Mouse (Mus musculus) embryo, embryonic 11 days (tissue): ENCODE data around the gene Plxna2.

Source experiments
- DNase-seq: peaks from one replicate; pipeline ENCODE4 v3.0.0-alpha.2; 2015

Gene Plxna2

DNA sequence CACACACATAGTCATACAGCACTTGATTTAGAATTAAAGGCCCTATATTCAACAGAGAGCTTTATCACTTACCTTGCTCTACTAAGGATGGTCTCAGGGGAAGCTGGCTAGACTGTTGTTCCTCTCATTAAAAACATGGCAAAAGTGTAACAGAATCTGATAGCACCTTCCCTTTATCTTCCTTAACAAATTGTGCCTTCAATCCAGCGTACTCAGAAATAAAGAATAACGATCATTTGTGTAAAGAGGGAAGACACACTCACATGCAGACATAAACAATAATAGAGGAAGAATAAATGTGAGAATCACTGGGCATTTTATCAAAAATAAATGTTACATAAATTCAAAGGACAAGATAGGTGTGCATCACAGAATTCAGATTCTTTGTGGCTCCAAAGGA lies at the start of gene Plxna2:
TSS of gene Plxna2 (plus strand) at position 301 of the 400 bp plus-strand sequence.
- no peak for DNase-seq

GRCm38 (mm10) chr1:194573870-194574269 lies 44.1 kb upstream of the Plxna2 start:
- DNase-seq = no peak

DNA sequence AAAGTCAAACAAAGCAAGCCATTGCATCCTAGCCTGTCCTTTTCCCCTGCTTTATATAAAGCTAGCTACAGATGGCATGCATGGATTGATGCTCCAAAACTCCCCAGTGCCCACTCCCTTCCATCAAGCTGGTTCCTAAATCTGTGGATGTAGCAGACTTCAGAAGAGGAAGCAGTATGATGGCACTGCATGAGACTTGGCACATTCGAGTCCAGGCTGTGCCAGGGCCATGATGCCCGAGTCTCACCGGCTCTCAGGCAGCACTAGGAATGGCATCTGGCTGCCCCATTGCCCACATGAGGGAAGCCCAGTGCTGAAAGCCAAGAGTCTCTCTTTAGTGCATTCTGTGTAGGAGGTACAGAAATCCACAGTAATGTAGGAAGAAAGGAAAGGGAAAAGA lies 39.7 kb upstream of the Plxna2 start:
- DNase-seq = no peak

DNA sequence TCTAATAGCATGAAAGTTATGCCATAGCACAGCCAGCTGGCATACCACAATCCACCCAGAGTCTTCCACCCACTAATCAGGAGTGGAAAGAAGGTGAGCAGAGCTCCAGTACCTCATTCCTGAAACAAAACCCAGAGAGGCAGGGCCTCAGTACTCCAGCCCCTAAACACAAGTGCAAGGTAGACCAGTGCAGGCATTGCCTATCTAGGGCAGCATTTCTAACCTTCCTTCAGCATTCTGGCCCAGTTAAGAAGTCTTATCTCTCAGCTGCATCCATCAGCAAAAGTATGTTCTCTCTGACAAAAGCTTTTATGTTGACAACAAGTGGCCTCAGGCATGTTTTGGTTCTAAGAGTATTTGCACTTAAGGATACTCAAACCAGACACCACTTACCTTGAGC lies 37.5 kb upstream of the Plxna2 start:
- DNase-seq = no peak

GRCm38 (mm10) chr1:194586670-194587069 lies 31.3 kb upstream of the Plxna2 start:
- no peak for DNase-seq

GRCm38 (mm10) chr1:194587532-194587931 lies 30.5 kb upstream of the Plxna2 start:
- no peak for DNase-seq

- no peak for DNase-seq
Measured at GRCm38 (mm10) chr1:194587956-194588668, 29.9 kb upstream of the Plxna2 start.

DNA sequence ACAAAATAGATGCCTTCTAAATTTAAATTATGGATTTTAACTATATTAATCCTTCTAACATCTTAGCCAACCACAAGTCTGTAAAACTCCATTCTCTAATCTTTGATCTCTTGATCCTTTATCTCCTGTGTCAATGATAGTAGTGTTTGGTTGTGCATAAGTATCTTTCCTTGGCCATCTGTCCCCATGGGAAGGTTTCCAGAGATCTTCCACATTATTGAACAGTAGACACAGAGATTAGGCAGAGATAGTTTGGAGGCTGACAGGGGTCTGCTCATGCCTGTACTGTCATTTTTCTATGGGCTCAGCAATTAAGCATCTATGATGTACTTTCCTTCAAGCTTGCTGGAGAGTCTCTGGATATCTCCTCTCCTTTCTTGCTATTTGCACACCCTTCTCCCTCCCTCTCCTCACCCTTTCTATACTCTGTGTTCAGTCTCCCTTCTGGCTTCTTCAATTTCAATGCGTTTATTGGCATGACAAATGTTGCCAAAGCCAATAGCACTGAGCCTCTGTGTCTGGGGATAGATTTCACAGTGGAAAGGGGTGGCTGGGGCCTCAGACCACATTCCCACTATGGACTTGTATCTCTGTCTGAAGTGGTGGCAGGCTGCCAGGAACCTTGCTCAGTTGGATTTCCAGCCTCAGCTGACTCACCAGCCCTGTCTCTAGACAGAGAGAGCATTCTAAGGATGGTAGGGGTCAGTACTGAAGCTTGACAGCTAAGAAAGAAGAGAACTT lies 29.1 kb upstream of the Plxna2 start:
- DNase-seq = no peak

GRCm38 (mm10) chr1:194593155-194593554 lies 24.9 kb upstream of the Plxna2 start:
- no peak for DNase-seq

DNA sequence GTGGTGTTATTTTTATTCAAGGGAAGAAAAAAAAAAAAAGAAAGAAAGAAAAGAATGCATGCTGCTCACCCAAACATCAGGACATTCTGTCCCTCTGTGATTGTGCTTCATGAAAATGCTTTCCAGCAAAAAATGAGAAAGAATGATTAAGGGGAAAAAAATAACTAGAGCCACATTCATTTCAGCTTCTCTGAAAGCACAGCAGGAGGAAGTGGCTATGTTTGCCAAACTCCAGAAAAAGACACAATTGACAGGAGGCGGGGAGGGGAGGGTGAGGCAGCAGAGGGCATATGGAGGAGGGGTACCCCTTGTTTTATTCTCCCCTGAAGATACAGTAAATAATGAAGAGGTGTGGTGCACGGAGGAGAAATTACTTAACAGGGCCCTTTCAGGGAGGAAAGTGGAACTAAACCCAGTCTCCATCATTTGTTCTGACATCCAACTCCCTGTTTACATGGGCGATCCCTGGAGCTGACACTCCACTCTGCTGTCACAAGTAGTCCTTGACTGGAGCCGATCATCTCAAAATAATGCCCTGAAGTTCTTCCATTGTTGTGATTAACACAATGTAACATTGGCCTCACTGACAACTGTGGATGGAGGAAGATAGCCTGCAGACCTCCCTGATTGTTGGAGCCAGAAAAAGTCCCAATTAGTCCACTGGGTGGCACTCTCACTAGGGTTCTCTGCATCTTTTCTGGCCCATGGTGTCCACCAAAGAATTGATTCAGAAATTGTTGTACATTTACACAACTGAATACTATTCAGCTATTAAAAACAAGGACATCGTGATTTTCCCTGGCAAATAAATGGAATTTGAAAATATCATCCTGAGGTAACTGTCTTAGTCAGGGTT lies 10.4 kb upstream of the Plxna2 start:
- DNase-seq = no peak

- DNase-seq = peak; percentile 46
Measured at GRCm38 (mm10) chr1:194610516-194610915, 7.5 kb upstream of the Plxna2 start.

GRCm38 (mm10) chr1:194612628-194613027 lies 5.4 kb upstream of the Plxna2 start:
- DNase-seq = no peak

- no peak for DNase-seq
Measured at GRCm38 (mm10) chr1:194613271-194613834, 4.7 kb upstream of the Plxna2 start.

DNA sequence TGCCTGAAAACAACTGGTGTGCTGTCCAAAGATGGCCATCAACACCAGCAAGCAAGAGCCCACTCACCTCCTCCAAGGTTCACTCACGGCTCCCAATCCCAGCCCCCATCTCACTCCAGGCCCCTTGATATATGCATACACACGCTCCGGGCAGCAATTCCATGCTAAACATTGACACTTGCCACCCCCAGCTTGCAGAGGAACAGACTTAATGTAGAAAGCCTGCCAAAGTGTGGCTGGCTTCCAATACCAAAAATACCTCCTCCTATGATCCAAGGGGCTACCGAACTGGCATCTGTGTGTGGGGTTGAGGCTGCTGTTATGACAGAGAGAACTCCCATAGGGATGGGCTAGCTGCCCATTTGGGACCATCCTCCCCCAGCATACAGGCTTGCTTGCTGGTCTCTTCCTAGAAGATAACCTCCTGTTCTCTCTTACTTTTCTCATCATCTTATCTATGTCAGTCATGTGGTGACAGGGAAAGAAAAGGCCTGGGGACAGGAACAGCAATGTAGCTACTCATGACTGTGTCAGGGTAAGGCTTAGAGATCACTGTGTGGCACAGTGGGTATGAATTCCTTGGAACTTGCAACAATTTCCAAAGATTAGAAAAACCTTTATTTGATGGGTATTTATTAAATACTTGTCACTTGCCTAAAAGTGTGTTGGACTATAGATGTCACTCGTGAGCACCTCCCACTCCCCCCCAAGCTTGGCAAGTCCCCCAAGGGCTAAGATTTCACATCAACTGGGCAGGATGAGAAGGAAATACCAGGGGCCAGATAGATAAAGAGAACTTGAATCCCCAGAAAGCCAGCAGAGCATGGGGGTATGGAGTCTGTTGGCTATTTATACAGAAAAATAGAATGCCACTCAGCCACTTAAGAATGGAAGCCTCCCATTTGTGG lies 3.8 kb upstream of the Plxna2 start:
- no peak for DNase-seq

GRCm38 (mm10) chr1:194616136-194616535 lies 1.9 kb upstream of the Plxna2 start:
- no peak for DNase-seq

DNA sequence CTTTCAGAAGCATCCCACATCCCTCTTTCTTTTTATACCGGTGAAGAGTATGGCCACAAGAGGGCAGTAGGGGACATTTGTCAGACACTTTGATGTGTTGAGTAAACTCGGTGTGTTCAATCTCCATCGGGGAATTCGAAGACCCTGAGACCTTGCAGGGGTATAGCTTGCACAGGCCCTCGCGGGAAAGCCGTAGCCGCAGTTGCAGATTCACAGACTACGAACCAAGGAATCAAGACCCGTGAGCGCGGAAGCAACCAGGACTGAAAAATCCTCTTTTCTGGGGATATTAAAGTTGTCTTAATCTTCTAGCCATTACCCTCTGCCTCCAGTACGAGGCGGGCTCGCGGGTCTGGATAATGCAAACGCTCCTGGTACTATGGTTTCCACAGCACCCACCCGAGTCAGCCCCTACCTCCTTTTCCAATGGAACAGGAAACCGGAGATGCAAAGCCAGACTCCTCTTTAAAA lies 858 bp downstream of the Plxna2 start:
- peak; percentile 91 for DNase-seq

DNA sequence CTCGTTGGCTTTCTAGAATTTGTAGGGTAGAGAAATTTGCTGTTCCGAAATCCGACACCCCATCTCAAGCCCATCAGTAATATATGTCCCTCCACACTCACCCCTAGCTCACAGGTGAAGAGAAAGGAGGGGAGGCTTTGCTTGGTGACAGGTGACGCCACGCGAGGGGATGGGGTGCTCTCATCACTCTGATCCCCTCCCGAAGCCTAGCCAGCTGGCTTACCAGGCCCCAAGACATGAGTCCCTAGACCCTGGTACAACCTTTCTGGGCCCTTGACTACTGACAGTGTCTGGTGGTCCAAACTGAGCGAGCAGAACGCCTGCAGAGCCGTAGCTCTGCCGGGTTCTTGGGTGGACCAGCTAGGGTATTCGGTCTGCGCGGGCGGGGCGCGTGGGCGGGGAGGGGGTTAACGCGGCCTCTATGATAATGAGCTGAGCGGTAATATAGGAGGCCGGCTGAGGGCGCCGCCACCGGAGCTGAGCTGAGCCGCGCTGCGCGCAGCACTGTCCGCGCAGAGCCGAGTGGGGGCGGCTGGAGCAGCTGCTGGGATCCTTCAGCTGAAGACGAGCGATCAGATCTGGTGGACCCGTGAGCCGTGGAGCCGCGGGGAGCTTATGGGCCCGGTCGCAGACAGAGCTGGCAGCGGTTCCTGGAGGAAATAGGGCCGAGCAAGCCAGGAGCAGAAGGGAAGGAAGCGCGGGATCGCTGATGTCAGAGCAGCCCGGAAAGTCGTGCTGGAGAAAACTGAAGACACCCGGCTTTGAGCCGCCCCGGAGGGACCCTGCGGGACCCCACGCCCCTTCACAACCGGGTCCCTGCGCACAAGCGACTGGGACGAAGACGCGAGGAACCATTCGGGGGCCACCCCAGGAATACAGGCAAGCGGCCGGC lies 1.6 kb downstream of the Plxna2 start:
- peak; percentile 91 for DNase-seq

GRCm38 (mm10) chr1:194620245-194620991 lies 2.4 kb downstream of the Plxna2 start:
- peak; percentile 69 for DNase-seq

DNA sequence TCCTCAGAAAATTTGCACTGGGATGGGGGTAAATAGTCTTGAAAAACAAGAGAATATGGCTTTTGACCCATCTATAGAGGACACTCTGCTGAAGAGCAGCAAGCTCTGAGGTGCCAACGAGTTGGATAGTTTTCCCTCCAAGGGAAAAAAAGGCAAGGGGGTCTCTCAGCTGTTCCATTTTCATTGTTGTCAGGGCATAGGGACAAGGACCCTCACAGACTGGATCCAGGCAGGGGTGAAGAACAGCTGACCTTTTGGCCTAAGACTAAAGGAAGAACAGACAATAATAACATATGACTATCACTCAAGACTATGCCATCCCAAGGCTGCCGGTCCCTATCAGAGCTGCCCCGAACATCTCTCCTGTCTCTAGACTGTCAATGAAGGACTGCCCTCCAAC lies 4.2 kb downstream of the Plxna2 start:
- DNase-seq = no peak

DNA sequence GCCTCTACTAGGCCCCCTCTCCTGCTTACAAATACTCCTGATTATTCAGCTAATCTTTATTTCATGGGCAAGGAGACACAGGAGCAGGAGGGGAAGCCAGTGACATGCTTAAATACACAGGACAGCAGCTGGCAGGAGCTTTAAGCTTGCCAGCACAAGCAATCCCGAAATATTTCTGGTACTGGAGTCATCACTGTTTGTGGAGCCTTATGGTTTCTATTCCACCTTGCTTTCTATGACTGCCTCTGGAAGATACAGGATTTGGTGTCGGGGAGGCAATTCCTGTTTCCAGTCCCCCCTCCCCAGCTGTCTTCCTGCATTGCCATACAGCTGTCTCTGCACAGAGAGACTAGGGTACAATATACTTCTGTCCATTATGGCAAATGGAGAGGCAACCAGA lies 4.7 kb downstream of the Plxna2 start:
- no peak for DNase-seq
